Mouse (Mus musculus): Measurements from ENCODE around the gene Dennd2a.
A peak's percentile ranks its signal among the peaks of the same experiment; 100 is the strongest.
"Not testable (repeated sequence)": the region's sequence is repeated elsewhere in the genome, so short reads cannot be mapped to it uniquely, and the experiment has no call there.

Dennd2a gene

DNA sequence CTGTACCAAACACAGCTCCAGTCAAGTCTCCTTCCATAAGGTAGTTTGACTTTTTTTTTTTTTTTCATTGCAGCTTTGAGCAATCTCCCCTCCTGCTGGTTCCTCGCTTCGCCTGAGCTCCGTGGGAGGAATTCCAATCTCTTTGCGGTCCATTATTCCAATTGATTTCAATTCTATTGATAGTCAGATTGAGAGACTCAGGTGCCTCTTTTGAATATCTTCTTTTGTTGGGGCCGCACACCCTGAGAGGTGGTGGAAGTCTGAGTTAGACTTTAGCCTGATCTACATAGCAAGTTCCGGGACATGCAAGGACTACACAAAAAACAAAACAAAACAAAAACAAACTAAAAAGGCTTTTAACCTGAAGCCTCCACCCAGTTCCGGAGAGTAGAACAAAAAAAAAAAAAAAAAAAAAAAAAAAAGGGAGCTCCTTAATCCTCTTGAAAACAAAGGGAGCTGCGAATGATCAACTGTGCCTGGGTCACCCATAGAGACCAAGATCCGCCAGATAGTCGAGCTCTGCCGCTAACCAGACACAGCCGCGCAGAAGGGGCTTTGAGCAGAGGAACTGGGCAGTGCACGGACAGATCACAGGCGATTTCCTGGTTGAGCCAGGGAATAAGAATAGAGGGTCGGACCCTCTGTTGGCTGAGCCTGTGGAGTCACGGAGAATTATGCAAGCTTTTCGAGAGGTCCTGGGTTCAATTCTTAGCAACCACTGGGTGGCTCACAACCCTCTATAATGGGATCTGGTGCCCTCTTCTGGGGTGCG lies 111.7 kb downstream of the Dennd2a start:
- DNase-seq, result peak in 1 of 2 experiments; percentile 25

DNA sequence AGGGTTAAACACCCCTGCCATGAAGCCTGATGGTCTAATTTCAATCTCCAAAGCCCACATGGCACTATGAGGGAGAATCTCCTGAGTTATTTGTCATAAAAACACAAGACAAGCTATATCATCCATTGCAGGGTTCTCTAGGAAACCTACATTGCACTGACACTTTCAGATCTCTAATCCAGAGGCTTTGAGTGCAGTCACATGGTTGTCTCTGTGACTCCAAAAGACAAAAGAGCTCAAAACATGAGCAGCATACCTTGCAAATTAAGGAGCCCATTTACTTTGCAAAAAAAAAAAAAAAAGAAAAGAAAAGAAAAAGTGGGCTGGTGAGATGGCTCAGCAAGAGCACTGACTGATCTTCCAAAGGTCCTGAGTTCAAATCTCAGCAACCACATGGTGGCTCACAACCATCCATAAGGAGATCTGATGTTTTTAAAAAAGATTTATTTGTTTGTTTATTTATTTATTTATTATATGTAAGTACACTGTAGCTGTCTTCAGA lies 114.8 kb downstream of the Dennd2a start:
- no peak for DNase-seq

DNA sequence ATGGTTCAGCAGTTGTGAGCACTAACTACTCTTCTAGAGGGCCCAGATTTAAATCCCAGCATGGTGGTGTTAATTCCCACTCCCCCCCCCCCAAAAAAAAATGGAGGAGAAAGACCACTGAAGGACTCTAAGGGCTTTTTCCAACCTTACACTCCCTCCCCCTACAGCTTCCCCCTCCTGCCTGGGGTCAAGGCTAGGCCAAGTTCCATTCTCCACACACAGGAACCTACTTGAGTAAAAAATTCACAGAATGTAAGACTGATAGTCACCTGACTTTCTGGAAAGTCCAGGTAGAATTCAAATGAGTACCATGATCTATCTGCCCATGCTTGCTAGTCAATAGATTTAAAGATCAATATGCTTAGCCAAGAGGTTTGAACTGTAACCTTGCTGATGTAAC lies 117.5 kb downstream of the Dennd2a start:
- no peak for DNase-seq

DNA sequence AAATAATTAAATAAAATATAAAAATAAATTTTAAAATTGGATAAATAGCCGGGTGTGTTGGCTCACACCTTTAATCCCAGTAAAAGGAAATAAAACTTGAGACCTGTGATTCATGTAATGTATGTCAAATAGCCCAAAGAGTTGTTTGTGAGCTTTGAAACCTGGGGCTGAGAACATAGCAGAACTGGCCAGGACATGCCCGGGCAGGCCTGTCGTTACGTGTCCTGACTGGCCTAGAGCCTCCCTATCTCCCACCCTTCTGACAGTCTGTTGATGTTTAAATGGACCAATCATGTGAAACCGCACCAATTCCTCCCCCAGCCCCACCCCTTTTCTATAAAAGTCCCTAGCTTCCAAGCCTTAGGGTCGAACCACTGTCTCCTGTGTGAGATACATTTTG lies 120.1 kb downstream of the Dennd2a start:
- not testable (repeated sequence) for DNase-seq

DNA sequence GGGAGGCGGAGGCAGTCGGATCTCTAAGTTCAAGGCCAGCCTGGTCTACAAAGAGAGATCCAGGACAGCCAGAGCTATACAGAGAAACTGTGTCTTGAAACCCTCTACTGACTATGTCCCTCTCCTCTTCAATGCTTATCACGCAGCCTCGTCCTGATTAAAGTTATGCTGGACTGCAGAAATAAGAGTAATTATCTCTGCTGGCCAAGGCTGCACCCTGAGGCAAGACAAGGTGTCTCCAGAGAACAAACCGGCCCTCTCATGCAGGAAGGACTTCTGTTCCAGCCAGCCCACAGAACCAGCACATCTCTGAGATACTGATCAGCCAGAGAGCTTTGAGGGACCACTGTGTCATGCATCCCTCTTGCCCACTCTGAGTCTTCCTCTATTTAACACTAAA lies 121.8 kb downstream of the Dennd2a start:
- no peak for DNase-seq

DNA sequence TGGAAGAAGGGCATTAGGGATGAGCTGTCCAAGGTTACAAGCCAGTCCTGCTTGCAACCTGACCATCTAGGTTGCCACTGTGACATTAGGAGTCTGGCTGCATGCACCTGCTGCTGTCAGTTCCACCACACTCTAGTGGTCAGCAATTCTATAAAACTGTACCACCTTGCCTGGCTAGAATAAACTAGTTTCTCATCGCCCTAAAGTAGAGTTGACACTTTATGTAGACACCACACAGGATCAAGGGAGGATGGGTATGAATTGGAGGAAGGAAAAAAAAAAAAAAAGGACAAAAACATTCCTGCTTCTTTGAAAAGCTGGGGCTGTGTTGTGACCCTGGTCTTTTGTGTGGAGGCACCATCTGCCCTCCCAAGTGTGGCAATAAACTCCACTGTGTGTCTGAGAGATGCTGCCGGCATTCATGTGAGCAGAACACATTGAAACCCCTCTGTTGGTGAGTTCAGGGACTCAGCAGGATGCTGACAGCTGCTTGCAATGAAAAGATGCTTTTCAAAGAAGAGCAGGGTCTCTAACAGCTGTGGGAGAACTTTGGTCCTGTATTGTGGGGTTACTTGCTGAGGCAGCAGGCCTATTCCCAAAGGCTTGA lies 122.7 kb downstream of the Dennd2a start:
- no peak for DNase-seq

DNA sequence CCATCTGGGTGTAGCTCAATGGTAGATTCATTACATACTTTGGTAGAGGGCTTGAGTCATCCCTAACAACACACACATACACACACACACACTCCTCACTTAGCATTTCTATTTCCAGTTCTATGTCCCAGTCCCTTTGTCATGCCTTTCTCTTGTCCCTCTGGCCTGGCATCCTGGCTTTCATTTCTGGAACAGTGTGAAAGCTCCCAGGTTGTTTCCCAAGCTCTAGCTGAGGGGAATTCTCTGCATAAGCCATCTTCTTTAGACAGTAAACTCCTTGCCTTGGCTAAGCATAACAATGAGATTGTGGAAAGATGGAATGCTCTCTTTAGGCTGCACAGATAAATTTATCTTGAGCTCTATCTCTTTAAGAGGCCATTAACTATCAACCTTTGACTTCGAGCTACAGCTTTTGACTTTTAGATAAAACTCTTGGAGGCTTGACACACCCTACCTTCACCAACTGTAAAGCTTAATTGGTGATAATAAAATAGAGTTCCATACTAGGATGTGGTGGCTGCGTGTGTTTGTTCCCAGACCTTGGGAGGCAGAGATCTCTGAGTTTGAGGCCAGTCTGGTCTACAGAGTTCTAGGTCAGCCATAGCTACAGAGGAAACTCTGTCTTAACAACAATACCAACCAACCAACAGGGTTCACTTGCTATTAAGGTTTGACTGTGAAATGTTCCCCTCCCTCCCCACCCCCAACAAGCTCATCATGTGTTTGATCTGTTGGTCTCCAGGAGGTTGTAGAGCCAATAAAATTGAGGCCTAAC lies 123.4 kb downstream of the Dennd2a start:
- DNase-seq, result no peak

DNA sequence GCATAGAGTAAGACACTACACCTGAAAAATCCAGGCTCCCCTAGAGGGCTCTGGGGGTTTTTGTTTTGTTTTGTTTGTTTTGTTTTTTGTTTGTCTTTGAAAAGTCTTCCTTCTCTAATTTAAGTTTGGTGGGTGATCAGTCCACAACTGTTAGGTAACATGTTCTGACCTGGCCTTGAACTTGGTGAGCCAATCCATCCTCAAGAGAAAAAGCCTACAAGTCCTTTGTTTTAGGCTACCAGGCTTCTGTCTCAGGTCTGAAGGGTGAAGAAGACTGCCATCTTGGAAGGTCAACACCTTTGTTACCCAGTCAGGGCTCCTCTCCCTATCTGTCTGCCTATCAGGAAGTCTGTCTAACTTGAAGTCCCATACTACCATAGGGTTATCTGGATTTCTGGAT lies 124.0 kb downstream of the Dennd2a start:
- DNase-seq, result no peak

DNA sequence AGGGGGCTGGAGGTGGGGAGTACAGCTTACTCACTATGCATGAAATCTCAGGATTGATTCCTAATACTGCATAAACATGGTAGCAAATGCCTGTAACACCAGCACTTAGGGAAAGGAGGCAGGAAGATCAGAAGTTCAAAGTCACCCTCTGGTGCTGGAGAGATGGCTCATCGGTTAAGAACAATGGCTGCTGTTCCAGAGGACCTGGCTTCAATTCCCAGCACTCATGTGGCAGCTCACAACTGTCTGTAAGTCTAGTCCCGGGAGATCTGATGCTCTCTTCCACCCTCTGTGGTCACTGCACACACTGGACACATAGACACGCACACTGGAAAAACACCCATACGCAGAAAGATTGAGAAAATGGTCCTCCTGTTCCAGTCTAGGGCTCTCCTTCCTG lies 124.5 kb downstream of the Dennd2a start:
- DNase-seq, result no peak

DNA sequence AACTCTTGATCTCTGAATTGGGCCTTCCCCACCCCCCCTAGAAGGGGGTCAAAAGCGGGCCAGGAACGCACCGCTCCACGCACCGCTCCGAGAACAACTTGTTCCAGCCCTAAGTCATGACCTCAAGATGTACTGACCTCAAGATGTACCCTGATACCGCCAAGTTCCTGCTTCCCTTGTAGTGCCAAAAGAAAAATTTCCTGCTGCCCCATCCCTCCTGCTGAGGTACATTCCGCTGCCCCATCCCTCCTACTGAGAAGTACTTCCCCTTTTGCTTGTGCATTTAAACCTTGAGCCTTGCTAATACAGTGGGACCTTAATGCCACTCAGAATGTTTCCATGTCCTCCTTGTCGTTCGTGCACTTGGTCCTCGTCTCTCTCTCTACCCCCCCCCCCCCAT lies 126.9 kb downstream of the Dennd2a start:
- DNase-seq, result no peak

DNA sequence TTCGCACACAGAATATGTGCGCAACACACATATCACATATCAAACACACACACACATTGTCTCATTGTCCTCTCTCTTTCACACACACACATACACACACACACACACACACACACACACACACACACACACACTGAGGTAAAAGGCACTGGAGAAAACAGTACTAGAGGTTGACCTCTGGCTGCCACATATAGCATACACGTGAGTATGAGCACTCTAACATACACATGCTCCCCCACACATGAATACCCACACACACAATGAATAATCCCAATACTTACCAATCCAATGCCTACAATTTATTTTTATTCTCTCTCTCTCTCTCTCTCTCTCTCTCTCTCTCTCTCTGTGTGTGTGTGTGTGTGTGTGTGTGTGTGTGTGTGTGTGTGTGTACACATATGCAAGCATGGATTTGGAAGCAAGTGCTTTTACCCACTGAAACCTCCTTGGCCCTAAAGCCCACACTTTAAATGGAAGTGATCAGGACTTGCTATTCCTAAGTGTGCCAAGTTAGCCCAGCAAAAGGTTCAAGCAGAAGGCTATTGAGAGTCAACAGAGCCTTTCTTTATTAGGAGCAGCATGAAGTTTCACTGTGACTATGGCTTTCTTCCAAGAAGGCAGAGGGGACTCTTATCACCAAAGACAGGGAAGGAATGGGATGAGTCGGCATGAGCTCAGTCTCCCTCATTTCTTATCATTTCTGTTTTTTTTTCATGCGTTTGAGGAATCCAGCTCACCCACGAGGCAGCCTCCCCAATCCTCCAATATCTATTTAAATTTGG lies 128.5 kb downstream of the Dennd2a start:
- DNase-seq, result no peak

DNA sequence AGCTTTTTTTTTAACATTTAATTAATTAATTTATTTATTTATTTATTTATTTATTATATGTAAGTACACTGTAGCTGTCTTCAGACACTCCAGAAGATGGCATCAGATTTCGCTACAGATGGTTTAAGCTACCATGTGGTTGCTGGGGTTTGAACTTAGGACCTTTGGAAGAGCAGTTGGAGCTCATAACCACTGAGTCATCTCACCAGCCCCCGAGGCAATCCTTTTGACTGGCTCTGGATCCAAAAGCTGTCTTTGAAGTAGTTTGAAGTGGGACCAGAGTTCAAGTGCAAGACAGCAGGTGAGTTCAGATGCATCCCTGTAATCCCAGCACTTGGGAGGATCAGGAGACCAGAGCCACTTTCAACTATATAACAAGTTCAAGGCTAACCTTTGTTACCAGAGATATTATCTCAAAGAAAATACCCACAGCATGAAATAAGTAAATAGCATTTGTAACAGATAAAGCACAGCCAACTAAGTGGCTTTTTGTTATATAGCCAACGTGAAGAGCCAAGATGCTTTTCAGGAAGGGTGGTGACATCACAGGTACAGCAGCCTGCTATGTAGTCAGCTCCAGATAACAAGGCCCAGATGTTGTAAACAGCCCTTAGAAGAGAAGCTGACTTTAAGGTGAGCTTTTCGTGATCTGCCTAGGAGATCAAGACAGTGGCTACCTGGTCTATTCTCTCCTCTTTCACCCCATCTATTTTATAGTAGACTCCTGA lies 130.2 kb downstream of the Dennd2a start:
- DNase-seq, result no peak

DNA sequence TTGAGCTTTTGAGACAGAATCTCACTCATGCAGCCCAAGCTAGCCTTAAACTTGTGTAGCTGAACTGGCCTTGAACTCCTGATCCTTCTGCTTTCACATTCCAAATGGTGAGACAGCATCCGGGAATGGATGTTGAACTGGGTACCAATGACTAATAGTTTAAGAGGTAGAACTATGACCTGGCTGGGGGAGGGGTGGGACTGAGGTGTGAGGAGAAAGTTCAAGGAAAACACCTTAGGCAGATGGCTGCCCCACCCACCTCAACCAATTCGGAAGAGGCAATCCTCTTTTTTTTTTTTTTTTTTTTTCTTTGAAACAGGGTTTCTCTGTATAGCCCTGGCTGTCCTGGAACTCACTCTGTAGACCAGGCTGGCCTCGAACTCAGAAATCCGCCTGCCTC lies 130.9 kb downstream of the Dennd2a start:
- no peak for DNase-seq

DNA sequence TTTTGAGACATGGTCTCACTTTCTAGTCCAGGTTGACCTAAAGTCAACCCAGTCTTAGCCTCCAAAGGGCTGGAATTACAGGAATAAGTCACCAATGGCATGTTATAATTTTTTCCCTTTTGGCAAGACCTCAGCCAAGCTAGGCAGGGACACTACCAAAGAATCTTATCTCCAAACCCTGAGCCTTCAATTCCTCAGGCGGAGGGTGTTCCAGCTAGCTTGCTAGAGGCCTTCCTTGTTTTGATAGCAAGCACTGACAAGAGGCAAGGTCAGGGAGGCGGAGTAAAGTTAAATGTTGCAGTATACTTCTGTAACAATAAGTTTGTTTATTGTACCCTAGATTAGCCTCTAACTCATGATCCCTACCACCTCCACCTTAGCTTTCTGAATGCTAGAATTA lies 132.5 kb downstream of the Dennd2a start:
- DNase-seq, result no peak

DNA sequence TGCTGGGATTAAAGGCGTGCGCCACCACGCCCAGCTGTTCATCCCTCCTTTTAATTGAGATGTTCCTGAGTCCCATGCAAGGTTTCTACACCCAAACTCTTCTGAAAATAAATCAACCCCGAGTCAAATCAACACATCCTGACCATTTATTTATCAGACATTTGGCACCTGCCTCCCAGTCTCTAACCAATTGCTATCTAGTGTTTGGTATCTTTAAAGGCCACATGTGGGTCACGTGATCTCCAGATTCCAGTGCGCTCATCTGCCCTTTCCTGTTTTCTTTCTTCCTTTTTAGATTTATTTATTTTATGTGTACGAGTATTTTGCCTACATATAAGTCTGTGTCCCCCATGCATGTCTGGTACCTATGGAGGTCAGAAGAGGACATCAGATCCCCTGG lies 134.0 kb downstream of the Dennd2a start:
- no peak for DNase-seq

DNA sequence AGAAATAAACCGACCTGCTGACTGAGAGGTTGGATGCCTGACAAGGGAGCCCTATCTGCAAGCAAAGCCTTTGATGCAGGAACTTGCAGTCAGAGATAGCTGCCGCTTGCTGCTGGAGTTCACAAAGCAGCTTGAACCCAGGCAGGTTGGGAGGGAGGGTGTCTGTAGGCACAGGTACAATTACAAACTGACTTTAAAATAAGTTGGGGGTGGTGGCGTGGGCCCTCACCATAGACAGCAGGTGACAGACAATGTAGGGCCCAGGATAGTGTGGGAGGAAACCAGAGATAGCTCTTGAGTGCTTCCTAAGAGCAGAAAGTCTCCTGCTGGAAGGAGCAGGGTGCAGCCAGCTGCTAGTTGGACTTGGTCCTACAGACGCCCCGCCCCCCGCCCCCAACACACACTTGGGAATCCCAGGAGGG lies 134.5 kb downstream of the Dennd2a start:
- DNase-seq, result no peak

DNA sequence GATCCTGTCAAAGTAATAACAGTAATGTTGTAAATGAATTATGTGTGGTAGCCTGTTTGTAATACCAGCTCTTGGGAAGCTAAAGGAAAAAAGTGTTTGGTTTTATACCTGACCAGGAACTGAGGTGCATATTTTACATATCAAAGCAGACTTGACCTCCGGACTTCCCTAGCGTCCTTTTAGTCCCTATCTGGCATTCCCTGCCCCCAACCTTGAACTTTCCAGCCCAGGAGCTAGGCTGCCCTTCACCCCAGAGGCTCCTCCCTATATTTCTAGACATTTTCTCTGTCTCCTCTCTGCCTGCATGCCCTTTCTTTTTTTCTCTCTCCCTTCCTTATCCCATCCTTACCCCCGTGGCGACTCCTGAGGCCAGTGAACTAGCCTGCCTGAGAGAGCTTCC lies 136.8 kb downstream of the Dennd2a start:
- DNase-seq, result no peak

DNA sequence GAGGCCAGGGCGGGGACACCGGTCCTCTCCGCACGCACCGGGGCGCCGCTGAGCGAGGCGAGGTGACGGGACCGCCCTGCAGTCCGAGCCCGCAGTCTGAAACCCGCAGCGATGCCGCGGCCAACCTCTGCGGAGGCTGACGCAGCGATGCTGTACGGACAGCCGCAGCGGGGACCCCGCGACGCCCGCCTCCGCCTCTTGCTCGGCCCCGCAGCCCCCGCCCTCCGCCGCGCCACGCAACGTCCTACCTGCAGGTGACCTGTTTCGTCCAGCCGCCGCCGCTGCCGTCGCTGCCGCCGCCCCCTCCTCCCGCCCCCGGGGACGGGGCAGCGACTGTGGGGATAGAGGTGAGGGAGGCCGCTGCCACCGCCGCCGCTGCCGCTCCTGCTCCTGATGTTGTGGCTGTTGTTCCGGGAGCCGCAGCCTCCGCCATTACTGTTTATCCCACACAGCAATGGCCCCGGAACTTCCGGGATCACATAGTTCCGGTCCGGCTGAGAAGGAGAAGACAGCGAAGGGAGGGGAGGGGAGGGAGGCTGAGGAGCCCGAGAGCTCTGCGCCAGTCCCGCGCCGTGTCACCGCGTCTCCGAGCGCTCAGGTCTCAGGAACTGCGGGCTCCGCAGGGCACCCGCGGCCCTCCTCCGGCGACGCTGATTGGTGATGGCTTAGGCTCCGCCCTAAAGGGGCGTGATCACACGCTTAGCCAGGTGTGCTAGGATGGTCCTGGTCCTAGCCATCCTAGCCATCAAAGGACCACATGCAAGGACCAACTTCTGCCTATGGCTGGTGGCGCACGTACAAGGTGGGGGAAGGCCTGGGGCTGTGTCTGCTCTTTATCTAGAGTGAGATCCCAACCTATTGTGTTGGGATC lies 137.6 kb downstream of the Dennd2a start, which contains the start of gene Mkrn1:
Mkrn1 (minus strand) TSS at position 612 of the 871 bp plus-strand sequence.
- peak; percentile 78 to 88 for DNase-seq

DNA sequence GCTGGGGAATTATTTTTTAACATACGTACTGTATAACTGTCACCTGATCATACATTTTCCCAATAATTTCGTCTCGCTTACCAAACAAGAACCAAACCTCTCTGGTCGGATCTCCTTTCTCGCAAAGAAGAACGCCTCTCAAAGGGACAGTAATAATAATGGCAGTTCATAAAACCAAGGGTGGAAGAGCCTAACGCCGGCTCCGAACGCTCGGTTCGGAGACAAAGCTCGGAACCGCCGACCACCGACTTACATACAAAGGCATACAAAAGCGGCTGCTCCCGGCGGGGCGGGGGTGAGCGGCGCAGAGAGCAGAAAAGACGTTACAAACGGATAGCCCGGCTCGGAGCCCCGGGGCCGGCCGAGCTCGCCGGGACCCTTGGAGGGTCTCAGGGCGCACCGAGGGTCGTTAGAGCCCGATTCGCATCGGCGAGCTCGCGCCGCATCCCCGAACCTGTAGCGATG lies 138.2 kb downstream of the Dennd2a start:
- DNase-seq, result peak in 1 of 2 experiments; percentile 56

DNA sequence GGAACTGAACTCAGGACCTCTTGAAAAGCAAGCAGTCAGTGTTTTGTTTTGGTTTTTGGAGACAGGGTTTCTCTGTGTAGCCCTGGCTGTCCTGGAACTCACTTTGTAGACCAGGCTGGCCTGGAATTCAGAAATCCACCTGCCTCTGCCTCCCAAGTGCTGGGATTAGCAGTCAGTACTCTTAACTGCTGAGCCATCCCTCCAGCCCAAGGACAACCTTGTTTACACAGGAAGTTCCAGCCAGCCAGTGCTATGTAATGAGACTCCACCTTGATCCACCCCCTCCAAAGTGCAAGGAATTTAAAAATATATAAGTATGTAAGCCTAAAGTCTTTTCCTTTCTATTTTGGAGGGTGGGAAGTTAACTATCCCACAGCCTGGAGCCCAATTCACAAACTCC lies 141.0 kb downstream of the Dennd2a start:
- DNase-seq, result not testable (repeated sequence)

DNA sequence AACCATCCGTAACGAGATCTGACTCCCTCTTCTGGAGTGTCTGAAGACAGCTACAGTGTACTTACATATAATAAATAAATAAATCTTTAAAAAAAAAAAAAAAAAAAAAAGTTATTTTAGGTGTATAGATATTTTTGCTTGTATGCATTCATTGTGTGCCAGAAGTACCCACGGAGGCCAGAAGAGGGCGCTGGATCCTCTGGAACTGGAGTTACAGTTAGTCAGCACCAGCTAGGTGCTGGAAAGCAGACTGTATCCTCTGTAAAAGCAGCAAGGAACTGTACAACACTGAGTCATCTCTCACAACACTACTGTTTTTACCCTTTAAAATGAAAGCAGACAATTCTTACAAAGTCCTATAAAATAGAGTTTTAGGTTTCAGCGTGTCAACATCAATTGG lies 141.9 kb downstream of the Dennd2a start:
- DNase-seq, result peak; percentile 82 to 85

Measured in kidney, postnatal 4 days (tissue).